Comparison of ENCODE assay signal across 12 mouse cellular contexts in the genomic region with DNA sequence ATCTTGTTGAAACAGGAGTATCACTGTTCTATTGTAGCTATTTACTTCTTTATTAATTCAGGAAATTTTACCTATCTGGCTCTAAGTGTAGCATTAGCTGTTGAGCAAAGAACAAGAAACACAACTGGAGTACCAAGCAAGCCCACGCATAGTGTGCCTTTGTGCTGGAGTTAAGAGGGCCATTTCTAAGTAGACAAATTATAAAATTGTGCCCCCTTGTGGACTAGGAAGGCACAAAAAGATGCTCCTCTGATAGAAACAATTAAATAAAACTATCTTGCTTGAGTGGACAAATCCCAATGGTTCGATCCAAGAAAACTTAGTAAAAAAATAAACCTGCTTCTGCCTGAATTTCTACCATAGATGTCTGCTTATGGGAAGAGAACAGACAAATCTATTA.
DNase-seq lines count a peak whose midpoint lies in the region; ATAC-seq and TF ChIP-seq lines count a peak whose summit lies in the region.
"Had no signal": no experiment of that assay in that cellular context is flagged by ENCODE, and none has a peak within 500 bp of the region (broad histone marks: within the 10 kb centered on the region; RNA-seq: fewer than 3 reads in every experiment).

No protein-coding gene starts in this region.

- 69% methylated on average over 2 of the region's 2 CpGs for WGBS in forebrain, embryonic 14.5 days
- WGBS in forebrain, embryonic 11.5 days = 69% methylated on average over 2 of the region's 2 CpGs

- intact Hi-C loops in left cerebral cortex, adult 2 months (cut with DNase I) = loop anchor here (10.0 kb wide), 1 partner anchor 369 kb away; no protein-coding TSS in a partner anchor
- intact Hi-C loops in left cerebral cortex, postnatal 25 days (cut with DNase I) = no loop called here

- H3K4me3 ChIP-seq in forebrain, embryonic 14.5 days (ENCODE audit: low read depth, low read length) = no peak overlapping the region
- H3K4me3 ChIP-seq in forebrain, embryonic 11.5 days (ENCODE audit: low read depth, low read length) = no peak overlapping the region
- H3K4me3 ChIP-seq in left cerebral cortex, adult 2 months = no peak overlapping the region

- H3K9me3 ChIP-seq in forebrain, embryonic 14.5 days (replicated peaks; ENCODE audit: control insufficient read depth, low read length) = no peaks in the 10 kb centered on the region
- H3K9me3 ChIP-seq in forebrain, embryonic 11.5 days (ENCODE audit: control insufficient read depth, low read length) = no peaks in the 10 kb centered on the region

- H3K4me1 ChIP-seq in forebrain, embryonic 14.5 days (ENCODE audit: control insufficient read depth, insufficient read depth, low read length) = no peaks in the 10 kb centered on the region
- H3K4me1 ChIP-seq in forebrain, embryonic 11.5 days (replicated peaks; ENCODE audit: control insufficient read depth, insufficient read depth, low read length) = no peaks in the 10 kb centered on the region

- DNase-seq in forebrain, embryonic 14.5 days (ENCODE audit: low spot score) = peak; percentile 33
- no peak for DNase-seq in forebrain, embryonic 11.5 days (ENCODE audit: low spot score)
- DNase-seq in left cerebral cortex, adult 2 months (ENCODE audit: extremely low spot score in 1 of 2, low spot score in 2 of 2) = no peak
- no peak for DNase-seq in left cerebral cortex, postnatal 25 days (ENCODE audit: low spot score in 2 of 2)
- DNase-seq in ES-CJ7 (ENCODE audit: low read depth, low spot score) = peak; percentile 32
- DNase-seq in retina, embryonic 14.5 days (ENCODE audit: low spot score) = peak; percentile 48
- DNase-seq in urinary bladder, postnatal 10 days (ENCODE audit: low spot score) = no peak
- DNase-seq: kidney, adult 18-20 months; liver, postnatal 0 days; right cerebral cortex, postnatal 4 days; thymus, postnatal 14 days had no signal

- no peaks in the 10 kb centered on the region for H3K27me3 ChIP-seq in forebrain, embryonic 14.5 days (replicated peaks; ENCODE audit: control insufficient read depth, insufficient read depth, low read length)
- no peaks in the 10 kb centered on the region for H3K27me3 ChIP-seq in forebrain, embryonic 11.5 days (ENCODE audit: control insufficient read depth, insufficient read depth, low read length)

- no peak overlapping the region for H3K9ac ChIP-seq in forebrain, embryonic 14.5 days (ENCODE audit: low read length)
- H3K9ac ChIP-seq in forebrain, embryonic 11.5 days (ENCODE audit: low read length) = no peak overlapping the region
- H3K9ac ChIP-seq: liver, postnatal 0 days had no signal

- no peak for ATAC-seq in forebrain, embryonic 14.5 days
- no peak for ATAC-seq in forebrain, embryonic 11.5 days (replicated peaks; ENCODE audit: low FRiP score)
- ATAC-seq: activated CD4-positive, CD25-positive, alpha-beta regulatory T cell, adult 4 months; liver, postnatal 0 days had no signal

- H3K36me3 ChIP-seq in forebrain, embryonic 14.5 days (ENCODE audit: control insufficient read depth, insufficient read depth, low read length) = no peaks in the 10 kb centered on the region
- H3K36me3 ChIP-seq in forebrain, embryonic 11.5 days (ENCODE audit: control insufficient read depth, insufficient read depth, low read length) = no peaks in the 10 kb centered on the region

- H3K4me2 ChIP-seq in forebrain, embryonic 14.5 days (ENCODE audit: low read length) = no peak overlapping the region
- no peak overlapping the region for H3K4me2 ChIP-seq in forebrain, embryonic 11.5 days (ENCODE audit: low read depth, low read length, severe bottlenecking)

- peak; percentile 44 for TF ChIP-seq CTCF in left cerebral cortex, adult 2 months (IDR thresholded peaks at IDR 0.05)

- H3K27ac ChIP-seq in forebrain, embryonic 14.5 days (ENCODE audit: low read depth, low read length) = no peak overlapping the region
- no peak overlapping the region for H3K27ac ChIP-seq in forebrain, embryonic 11.5 days (ENCODE audit: low read depth, low read length)
- no peak overlapping the region for H3K27ac ChIP-seq in left cerebral cortex, adult 2 months

Comparison
In these comparisons a context has a peak if more than half of its experiments do, and no peak if none do; other contexts are left out.
1. DNase-seq: peak in forebrain, embryonic 14.5 days (single experiment), ES-CJ7 (single experiment) and retina, embryonic 14.5 days (single experiment); none in forebrain, embryonic 11.5 days (single experiment), left cerebral cortex, adult 2 months (0 of 2), left cerebral cortex, postnatal 25 days (0 of 2) and urinary bladder, postnatal 10 days (single experiment).